Mouse (Mus musculus): ENCODE measurements around the gene Olfr1402. TPM values are rescaled to one million over a fixed set of nuclear protein-coding genes. Genes with fewer than 3 reads are reported as not detected.

Gene Olfr1402
- not detected for total RNA-seq (2021)
- long read RNA-seq, experiment 1 = 0 reads
- long read RNA-seq, experiment 2 = 0 reads

- DNase-seq = no peak
These were observed at the start of gene Olfr1402 for GRCm38 (mm10) chr3:97421920-97422319. Olfr1402 (minus strand) TSS chr3:97422020.

GRCm38 (mm10) chr3:97455286-97455685, 33.5 kb upstream of the Olfr1402 start:
- DNase-seq = no peak

DNA sequence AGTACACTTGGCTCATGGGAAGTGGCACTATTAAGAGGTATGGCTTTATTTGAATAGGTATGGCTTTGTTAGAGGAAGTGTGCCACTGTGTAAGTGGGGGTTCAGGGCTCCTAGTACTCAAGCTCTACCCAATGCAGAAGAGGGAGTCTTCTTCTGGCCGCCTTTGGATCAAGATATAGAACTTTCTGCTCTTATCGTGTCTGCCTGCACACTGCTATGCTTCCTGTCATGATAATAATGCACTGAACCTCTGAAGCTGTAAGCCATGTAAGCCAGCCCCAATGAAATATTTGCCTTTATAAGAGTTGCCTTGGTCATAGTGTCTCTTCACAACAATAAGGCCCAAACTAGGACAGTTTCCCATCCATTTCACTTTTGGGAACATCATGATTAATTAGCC, 16.8 kb upstream of the Olfr1402 start:
- DNase-seq = no peak

GRCm38 (mm10) chr3:97394289-97394688, 27.5 kb downstream of the Olfr1402 start:
- DNase-seq = peak; percentile 3 to 11

DNA sequence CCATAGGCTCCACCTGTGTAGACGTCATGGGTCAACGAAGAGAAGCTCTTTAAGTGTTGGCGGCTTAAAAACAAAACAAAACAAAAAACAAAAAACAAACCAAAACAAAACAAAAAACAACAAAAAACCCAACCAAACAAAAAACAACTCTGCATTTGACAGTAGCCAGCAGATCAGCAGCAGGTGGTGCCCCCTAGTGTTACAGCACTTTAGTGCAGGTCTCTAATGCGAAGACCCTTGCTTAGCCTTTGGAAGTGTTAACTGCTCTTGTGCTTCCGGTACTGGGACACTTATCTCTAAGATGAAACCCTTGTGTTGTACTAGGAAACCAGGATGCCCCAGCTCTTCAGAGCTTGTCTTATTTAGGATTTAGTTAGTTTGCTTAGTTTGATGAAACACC, 28.7 kb downstream of the Olfr1402 start:
- no peak for DNase-seq

GRCm38 (mm10) chr3:97370382-97370781, 51.4 kb downstream of the Olfr1402 start:
- no peak for DNase-seq

DNA sequence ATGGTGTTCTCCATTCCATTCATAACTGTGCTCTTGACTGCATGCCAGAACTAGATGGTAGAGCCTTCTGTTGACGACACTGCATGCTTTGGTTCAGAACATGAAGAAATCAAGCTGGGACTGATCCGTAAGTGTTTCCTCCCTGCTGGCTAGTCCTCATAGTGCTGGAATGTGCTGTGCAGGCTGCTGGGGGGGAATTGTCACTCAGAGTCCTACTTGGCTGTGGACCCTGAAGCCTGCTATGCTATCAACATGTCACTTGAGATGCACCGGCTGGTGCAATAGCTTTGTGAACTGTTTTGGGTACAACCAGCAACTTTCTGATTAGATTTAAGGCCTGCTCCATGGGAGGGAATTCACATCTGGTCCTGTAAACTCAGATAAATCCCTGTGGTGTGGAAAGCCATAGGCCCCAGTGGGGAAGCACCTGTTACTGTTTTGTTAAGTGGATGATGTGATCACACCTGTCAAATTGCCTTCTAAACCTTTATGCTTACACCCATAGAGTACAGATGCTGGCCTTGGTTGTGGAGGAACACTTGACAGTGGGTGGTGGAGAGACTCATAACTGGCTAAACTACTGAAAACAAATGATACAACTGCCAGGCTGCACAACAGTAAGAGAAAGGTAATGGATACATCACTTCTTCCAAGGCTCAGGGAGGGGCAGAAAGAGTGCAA, 58.3 kb downstream of the Olfr1402 start:
- DNase-seq = peak; percentile 38 to 58

GRCm38 (mm10) chr3:97358448-97358847, 63.4 kb downstream of the Olfr1402 start:
- DNase-seq = no peak

Other genes starting within 250 kb of the Olfr1402 start
- 10 to 100 TPM; 14.2 to 17.9 TPM for gene Bcl9, start 124.1 kb downstream of the Olfr1402 start, total RNA-seq (2021)
- gene Chd1l, start 188.2 kb upstream of the Olfr1402 start, total RNA-seq (2021) = 10 to 100 TPM; 11.1 to 11.6 TPM
- gene Fmo5, start 206.8 kb upstream of the Olfr1402 start, total RNA-seq (2021) = 10 to 100 TPM; 12.6 to 16.0 TPM
- gene Prkab2, start 236.2 kb upstream of the Olfr1402 start, total RNA-seq (2021) = 10 to 100 TPM; 25.5 to 33.5 TPM

All from heart, adult 18-20 months (tissue).